Mouse (Mus musculus) bone marrow, adult 2 months (tissue): ENCODE results near the gene Slc35b1. TPM values are rescaled to one million over a fixed set of nuclear protein-coding genes. Genes with fewer than 3 reads are reported as not detected.
A peak's percentile ranks its signal among the peaks of the same experiment; 100 is the strongest.

Experiments used
- H3K27ac ChIP-seq: fragments of 200-500 bp; 2 replicates; pipeline ENCODE4 v1.5.1; 2012; ENCODE audit warnings: low read depth, mild to moderate bottlenecking, control low read depth, inconsistent platforms, low read length; ENCODE audit not compliant: control insufficient read depth, poor library complexity, insufficient read depth
- H3K4me1 ChIP-seq: fragments of 200-500 bp; 2 replicates; pipeline ENCODE4 v1.6.1; 2011; ENCODE audit warnings: low read length; ENCODE audit not compliant: control insufficient read depth, insufficient read depth
- H3K4me3 ChIP-seq: fragments of 200-500 bp; replicated peaks from 2 replicates; pipeline ENCODE3; 2011; ENCODE audit warnings: mild to moderate bottlenecking, low read depth, low read length, control low read depth; ENCODE audit not compliant: control insufficient read depth
- CTCF ChIP-seq: fragments of 200-500 bp; IDR thresholded peaks from 2 replicates; pipeline ENCODE4 v1.5.1; 2011; ENCODE audit warnings: low read length, control low read depth; ENCODE audit not compliant: control insufficient read depth, insufficient read depth
- POLR2A ChIP-seq: fragments of 200-500 bp; IDR thresholded peaks from 2 replicates; pipeline ENCODE4 v1.6.1; 2011; ENCODE audit warnings: low read depth, mild to moderate bottlenecking, control low read depth, low read length, borderline replicate concordance; ENCODE audit not compliant: control insufficient read depth
- WGBS: fragments of 180-500 bp; shearing (Covaris S2); methylation state at CpG from one replicate; pipeline ENCODE4 v1.1.7; 2018; 5-methylcytosine and 5-hydroxymethylcytosine counted together
- polyA plus RNA-seq: library from polyadenylated mRNA; stranded (reverse); fragments of >200 nt; gene quantifications from 2 replicates; pipeline ENCODE4 v1.2.4, GENCODE M21; 2011; ENCODE audit warnings: low replicate concordance; ENCODE audit not compliant: missing spikeins, insufficient read depth, insufficient read length

Slc35b1 gene
- polyA plus RNA-seq, 1 experiment = 49.3 TPM

DNA sequence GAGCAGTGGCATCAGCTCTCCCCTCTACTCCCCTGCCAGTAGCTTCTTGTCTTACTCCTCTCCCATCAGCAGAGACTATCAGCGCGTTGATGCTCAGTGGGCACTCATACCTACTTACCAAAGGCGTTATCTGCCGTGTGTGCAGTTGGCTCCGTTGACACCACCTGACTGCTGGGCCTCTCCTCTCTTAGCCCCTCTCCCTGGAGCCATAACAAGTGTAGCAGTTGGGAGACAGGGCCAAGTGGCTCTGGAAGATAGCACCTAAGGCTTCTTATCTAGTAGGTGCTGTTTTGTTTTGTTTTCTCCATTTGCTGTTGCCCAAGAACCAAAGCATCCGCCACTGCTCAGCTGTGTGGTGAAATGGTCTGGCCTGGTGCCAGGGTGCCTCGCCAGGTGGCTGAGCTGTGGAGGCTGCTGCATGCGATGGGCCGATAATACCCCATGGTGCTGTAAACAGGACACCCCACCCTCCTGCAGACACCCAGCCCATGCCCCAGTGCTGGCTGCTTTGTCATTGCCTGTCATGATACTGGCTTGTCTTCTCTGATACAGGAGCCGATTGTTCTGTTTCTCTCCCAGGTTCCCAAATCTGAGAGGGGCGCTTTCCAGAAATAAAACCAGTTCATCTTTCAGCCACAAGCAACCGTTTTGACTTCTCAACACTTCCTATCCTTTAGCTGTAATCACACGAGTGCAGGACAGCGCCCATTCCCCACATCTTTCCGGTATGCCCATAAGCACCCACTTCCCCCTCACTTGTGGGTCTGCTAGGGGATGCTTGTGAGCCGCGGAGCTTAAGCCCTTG, 27.8 kb upstream of the Slc35b1 start:
- H3K4me3 ChIP-seq = peak overlapping the region; percentile 64
- H3K27ac ChIP-seq = peak overlapping the region; percentile 95
- TF ChIP-seq POLR2A = peak; percentile 48; the same call in 1 of the 2 replicates
- no peak for TF ChIP-seq CTCF
- whole genome bisulfite sequencing = 3% methylated on average over 17 of the region's 17 CpGs
- peaks cover 21% of the 10 kb centered on the region for H3K4me1 ChIP-seq

DNA sequence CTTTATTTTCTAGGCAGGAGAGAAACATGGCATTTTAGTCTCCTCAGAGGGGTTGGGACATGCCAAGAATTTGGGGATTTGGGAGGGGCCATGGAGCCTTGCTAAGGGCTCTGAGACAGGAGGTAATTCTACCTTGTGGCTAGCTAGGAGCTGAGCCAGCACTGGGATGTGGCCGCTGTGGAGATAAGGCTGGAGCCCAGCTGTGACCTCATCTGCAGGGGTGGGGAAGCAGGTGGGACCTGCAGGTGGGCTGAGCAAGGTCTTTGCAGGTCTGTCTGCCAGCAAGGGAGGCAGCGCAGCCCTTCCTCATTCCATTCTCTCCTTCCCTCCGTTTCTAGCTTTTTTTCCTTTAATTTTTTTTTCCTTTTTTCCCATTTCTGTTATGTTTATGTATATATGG, 26.2 kb upstream of the Slc35b1 start:
- no peak for TF ChIP-seq POLR2A
- TF ChIP-seq CTCF = no peak
- peak overlapping the region; percentile 24 for H3K27ac ChIP-seq
- 41% methylated on average over 3 of the region's 3 CpGs for WGBS
- peaks cover 16% of the 10 kb centered on the region for H3K4me1 ChIP-seq
- no peak overlapping the region for H3K4me3 ChIP-seq

GRCm38 (mm10) chr11:95364388-95364787, 20.1 kb upstream of the Slc35b1 start:
- WGBS = 81% methylated on average over 5 of the region's 5 CpGs
- Histone ChIP-seq H3K27ac (no peak overlapping the region), H3K4me3 (no peak overlapping the region), H3K4me1 (peaks cover 3% of the 10 kb centered on the region; the same call in 1 of the 2 replicates)
- TF ChIP-seq CTCF = no peak
- TF ChIP-seq POLR2A = no peak

GRCm38 (mm10) chr11:95365596-95365995, 18.9 kb upstream of the Slc35b1 start:
- peaks cover 5% of the 10 kb centered on the region; the same call in 1 of the 2 replicates for H3K4me1 ChIP-seq
- H3K4me3 ChIP-seq = no peak overlapping the region
- no peak for TF ChIP-seq CTCF
- no peak for TF ChIP-seq POLR2A
- 84% methylated on average over 10 of the region's 10 CpGs for WGBS
- H3K27ac ChIP-seq = no peak overlapping the region

GRCm38 (mm10) chr11:95366280-95366897, 18.1 kb upstream of the Slc35b1 start:
- Histone ChIP-seq H3K4me3 (no peak overlapping the region), H3K27ac (peak overlapping the region; percentile 5; the same call in 1 of the 2 replicates), H3K4me1 (peaks cover 5% of the 10 kb centered on the region; the same call in 1 of the 2 replicates)
- WGBS = 84% methylated on average over 6 of the region's 6 CpGs
- TF ChIP-seq CTCF = no peak
- TF ChIP-seq POLR2A = no peak

- TF ChIP-seq CTCF (no peak), POLR2A (no peak)
- WGBS = 18% methylated on average over 8 of the region's 8 CpGs
- Histone ChIP-seq H3K4me3 (no peak overlapping the region), H3K4me1 (peaks cover 5% of the 10 kb centered on the region; the same call in 1 of the 2 replicates), H3K27ac (peak overlapping the region; percentile 35)
Observed at GRCm38 (mm10) chr11:95367011-95367735, 17.3 kb upstream of the Slc35b1 start.

DNA sequence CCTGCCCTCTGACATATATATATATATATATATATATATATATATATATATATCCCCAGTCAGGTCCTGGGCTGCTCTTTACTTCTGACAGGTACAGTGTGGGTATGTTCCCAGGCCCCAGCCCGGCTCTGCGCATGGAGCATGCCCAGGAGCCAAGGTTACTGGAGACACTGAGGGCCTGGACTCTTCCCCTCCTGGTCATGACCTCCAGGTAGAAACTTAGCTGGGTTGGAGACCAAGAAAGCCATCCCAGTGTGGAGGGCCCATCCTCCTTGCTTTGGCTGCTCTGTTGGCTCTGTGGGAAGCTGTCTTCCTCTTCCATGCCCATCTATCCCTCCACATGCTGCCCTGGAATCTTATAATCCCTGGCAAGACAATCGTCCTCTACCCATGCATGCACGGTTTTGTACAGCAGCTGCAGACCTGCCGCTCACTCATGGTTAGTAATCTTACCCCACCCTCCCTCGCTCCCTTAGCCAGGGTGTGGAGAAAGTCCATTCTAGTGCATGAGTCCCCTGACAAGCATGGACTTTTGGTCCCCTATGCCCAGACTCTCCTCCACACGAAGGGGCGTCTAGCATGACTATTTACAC, 16.2 kb upstream of the Slc35b1 start:
- WGBS = 94% methylated on average over 8 of the region's 8 CpGs
- Histone ChIP-seq H3K4me3 (no peak overlapping the region), H3K4me1 (peaks cover 5% of the 10 kb centered on the region; the same call in 1 of the 2 replicates), H3K27ac (no peak overlapping the region)
- TF ChIP-seq POLR2A (no peak), CTCF (no peak)
